Mouse (Mus musculus) bone marrow macrophage, adult 2 months (primary cell): ENCODE results near the gene Zfp39. TPM values are rescaled to one million over a fixed set of nuclear protein-coding genes. Genes with fewer than 3 reads are reported as not detected.
A peak's percentile ranks its signal among the peaks of the same experiment; 100 is the strongest.

Source experiments
- H3K27ac ChIP-seq: 2 replicates; pipeline ENCODE4 v1.5.1; 2012; ENCODE audit warnings: low read depth, low read length; ENCODE audit not compliant: insufficient read depth
- H3K4me1 ChIP-seq: 2 replicates; pipeline ENCODE4 v1.6.1; 2012; ENCODE audit warnings: low read length; ENCODE audit not compliant: control insufficient read depth, insufficient read depth
- H3K4me3 ChIP-seq: 2 replicates; pipeline ENCODE4 v1.5.1; 2012; ENCODE audit warnings: mild to moderate bottlenecking, low read length, moderate library complexity; ENCODE audit not compliant: insufficient read depth
- CTCF ChIP-seq: IDR thresholded peaks from 2 replicates; pipeline ENCODE4 v1.5.1; 2012; ENCODE audit warnings: low read depth, mild to moderate bottlenecking, low read length, moderate library complexity
- POLR2A ChIP-seq: IDR thresholded peaks from 2 replicates; pipeline ENCODE4 v1.6.1; 2012; ENCODE audit warnings: mild to moderate bottlenecking, low read depth, low read length, borderline replicate concordance
- polyA plus RNA-seq: library from polyadenylated mRNA; stranded (reverse); fragments of >200 nt; gene quantifications from 2 replicates; pipeline ENCODE4 v1.2.4, GENCODE M21; 2012; ENCODE audit not compliant: missing spikeins, insufficient read depth, insufficient read length

Gene Zfp39
- polyA plus RNA-seq, 1 experiment, result 4.0 TPM

GRCm38 (mm10) chr11:58944136-58944535, 40.1 kb upstream of the Zfp39 start:
- no peak for TF ChIP-seq POLR2A
- no peak for TF ChIP-seq CTCF
- Histone ChIP-seq H3K4me3 (no peak overlapping the region), H3K4me1 (no peaks in the 10 kb centered on the region; the same call in 1 of the 2 replicates), H3K27ac (no peak overlapping the region)

GRCm38 (mm10) chr11:58939088-58939439, 35.0 kb upstream of the Zfp39 start:
- Histone ChIP-seq H3K27ac (0 out of 2 replicates have a peak overlapping the region, but pooled peaks have one; percentile 2), H3K4me1 (peaks cover 9% of the 10 kb centered on the region; the same call in 1 of the 2 replicates), H3K4me3 (peak overlapping the region; percentile 33)
- TF ChIP-seq POLR2A (no peak), CTCF (no peak)

GRCm38 (mm10) chr11:58938322-58939087, 34.5 kb upstream of the Zfp39 start, which contains the start of gene Rnf187:
Gene Rnf187, minus strand, starts transcription at chr11:58938916.
- no peak for TF ChIP-seq CTCF
- TF ChIP-seq POLR2A, result no peak
- Histone ChIP-seq H3K4me3 (peak within 1 kb of the TSS; percentile 89), H3K4me1 (peaks cover 9% of the 10 kb centered on the region; the same call in 1 of the 2 replicates), H3K27ac (peak within 1 kb of the TSS; percentile 53)

GRCm38 (mm10) chr11:58937909-58938308, 33.9 kb upstream of the Zfp39 start:
- H3K4me1 ChIP-seq, result peaks cover 9% of the 10 kb centered on the region; the same call in 1 of the 2 replicates
- TF ChIP-seq POLR2A (no peak), CTCF (no peak)
- H3K4me3 ChIP-seq, result peak overlapping the region; percentile 89
- no peak overlapping the region for H3K27ac ChIP-seq

- Histone ChIP-seq H3K27ac (no peak overlapping the region), H3K4me1 (peaks cover 5% of the 10 kb centered on the region), H3K4me3 (no peak overlapping the region)
- TF ChIP-seq CTCF (no peak), POLR2A (no peak)
These were observed 27.6 kb upstream of the Zfp39 start for GRCm38 (mm10) chr11:58931576-58931975.

GRCm38 (mm10) chr11:58930254-58930653, 26.2 kb upstream of the Zfp39 start:
- Histone ChIP-seq H3K4me1 (peaks cover 5% of the 10 kb centered on the region), H3K27ac (no peak overlapping the region), H3K4me3 (no peak overlapping the region)
- TF ChIP-seq CTCF (no peak), POLR2A (no peak)

GRCm38 (mm10) chr11:58929641-58930040, 25.6 kb upstream of the Zfp39 start:
- TF ChIP-seq POLR2A (no peak), CTCF (no peak)
- H3K4me3 ChIP-seq, result no peak overlapping the region
- no peak overlapping the region for H3K27ac ChIP-seq
- peaks cover 5% of the 10 kb centered on the region for H3K4me1 ChIP-seq

GRCm38 (mm10) chr11:58929055-58929454, 25.0 kb upstream of the Zfp39 start:
- Histone ChIP-seq H3K27ac (no peak overlapping the region), H3K4me1 (peaks cover 5% of the 10 kb centered on the region), H3K4me3 (no peak overlapping the region)
- TF ChIP-seq CTCF (no peak), POLR2A (no peak)

GRCm38 (mm10) chr11:58927790-58928651, 24.0 kb upstream of the Zfp39 start:
- H3K4me3 ChIP-seq, result peak overlapping the region; percentile 55

GRCm38 (mm10) chr11:58927053-58927452, 23.0 kb upstream of the Zfp39 start:
- TF ChIP-seq CTCF, result no peak
- TF ChIP-seq POLR2A, result no peak
- Histone ChIP-seq H3K4me3 (no peak overlapping the region), H3K4me1 (peaks cover 5% of the 10 kb centered on the region), H3K27ac (no peak overlapping the region)

More at GRCm38 (mm10) chr11:58927790-58928651, 24.0 kb upstream of the Zfp39 start:
- TF ChIP-seq POLR2A (no peak), CTCF (peak; percentile 97)
- H3K4me1 ChIP-seq, result peaks cover 5% of the 10 kb centered on the region
- H3K27ac ChIP-seq, result peak overlapping the region; percentile 74
